Mouse (Mus musculus): ENCODE measurements around the gene Atp6v1g2.

The Atp6v1g2 gene

DNA sequence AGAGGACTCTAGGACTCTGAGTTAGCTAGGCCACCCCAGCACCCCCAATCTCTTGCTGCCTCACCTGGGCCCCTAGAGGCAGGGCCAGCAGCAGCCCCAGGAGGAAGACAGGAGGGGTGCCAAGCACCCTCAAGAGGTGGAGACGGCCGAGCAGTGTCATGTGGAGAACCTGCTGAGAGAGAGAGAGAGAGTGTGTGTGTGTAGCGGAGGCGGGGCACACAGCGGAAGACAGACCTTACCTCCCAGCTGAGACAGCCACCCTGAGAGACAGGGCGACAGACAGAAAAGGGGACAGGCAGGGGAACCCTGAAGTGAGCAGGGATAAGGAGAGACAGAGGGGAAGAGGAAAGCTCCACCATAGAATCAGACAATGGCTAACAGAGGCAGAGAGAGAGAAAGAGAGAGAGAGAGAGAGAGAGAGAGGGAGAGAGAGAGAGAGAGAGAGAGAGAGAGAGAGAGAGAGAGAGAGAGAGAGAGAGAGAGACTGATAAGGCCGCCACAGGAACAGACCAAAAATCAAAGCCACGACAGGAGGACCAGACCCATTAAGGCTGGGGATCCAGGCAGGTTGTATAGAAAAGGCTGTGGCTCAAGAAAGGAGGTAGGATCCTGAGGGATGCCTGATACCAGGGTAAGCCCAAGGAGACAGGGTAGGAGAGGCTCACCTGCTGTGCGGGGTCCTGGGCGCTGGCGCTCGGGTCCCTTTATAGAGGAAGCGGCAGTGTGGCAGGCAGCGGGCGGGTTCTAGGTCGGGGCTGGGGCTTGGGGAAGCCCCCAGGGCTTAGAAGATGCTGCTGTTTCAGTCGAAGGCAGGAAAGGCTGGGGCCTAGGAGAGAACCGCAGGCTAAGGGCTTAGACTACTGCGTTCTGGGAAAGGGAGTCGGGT is 28.7 kb upstream of the Atp6v1g2 start, which contains the start of gene Lta:
Lta (minus strand) TSS at position 858 of the 886 bp plus-strand sequence.
- DNase-seq, result no peak

DNA sequence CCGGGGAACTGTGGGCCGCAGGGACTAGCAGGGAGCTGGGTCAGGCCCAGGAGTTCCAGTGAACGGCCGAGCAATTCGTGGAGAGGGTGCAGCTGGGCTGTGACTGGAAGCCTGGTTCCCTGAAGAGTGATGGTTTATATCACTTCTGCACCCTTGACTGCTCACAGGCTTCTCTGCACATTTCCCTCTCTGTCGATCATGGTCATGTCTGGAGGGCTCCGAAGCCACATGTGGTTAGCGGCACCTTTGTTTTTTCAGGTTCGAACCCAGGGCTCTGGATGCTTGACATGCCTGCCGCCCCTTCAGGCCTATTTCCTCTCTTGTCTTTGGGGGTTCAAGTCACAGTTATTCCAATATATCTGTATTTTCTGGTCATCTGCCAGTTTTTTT is 28.1 kb upstream of the Atp6v1g2 start:
- DNase-seq, result no peak

DNA sequence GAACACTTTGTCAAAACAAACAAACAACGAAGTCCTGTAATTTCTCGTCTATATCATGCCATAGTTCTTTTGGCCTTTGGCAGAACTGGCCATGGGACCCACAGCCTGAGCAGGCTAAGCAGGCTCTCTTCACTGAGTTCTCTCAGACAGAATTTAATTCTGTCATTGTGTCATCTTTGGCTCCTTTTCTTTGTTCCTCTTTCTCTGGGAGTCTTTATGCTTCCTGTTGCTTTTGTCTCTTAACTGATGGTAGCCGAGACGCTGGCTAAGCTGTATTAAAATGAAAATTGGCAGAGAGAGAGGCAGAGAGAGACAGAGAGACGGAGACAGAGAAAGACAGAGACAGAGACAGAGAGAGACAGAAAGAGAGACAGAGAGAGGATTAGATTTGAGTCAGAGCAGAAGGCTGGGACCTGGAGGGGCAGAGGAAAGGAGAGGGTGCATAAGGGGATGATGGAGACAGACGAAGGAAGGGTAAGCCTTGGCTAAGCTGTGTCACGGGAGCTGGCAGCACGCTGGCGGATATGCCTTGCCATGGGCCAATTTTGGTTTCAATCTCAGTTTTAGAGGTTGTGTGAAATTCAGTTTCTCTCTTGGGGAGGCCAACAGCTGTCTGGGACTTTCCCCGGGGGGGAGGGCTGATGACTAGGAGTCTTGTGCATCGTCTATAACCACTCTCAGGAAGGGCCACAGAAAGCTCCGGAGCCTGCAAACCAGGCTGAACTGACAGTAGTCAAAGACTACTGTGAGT is 23.5 kb upstream of the Atp6v1g2 start:
- DNase-seq, result no peak

DNA sequence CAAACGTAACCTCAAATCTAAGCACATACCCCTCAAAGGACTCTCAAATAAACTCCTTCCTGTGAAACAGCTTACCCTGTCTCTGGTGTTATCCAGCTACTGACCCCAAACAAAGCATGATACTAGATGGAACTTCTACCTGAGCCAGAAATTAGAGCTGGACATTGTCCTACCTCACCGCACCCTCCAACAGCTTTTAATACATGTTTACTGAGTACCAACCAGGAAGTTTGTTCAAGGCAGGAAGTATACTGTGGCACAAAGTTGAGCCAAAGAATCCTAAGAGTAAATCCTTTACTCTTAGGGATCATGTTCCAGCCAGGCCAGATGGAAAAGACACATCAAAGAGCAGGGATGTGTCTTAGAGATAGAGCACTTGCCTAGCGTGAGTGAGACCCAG is 22.9 kb upstream of the Atp6v1g2 start:
- no peak for DNase-seq

DNA sequence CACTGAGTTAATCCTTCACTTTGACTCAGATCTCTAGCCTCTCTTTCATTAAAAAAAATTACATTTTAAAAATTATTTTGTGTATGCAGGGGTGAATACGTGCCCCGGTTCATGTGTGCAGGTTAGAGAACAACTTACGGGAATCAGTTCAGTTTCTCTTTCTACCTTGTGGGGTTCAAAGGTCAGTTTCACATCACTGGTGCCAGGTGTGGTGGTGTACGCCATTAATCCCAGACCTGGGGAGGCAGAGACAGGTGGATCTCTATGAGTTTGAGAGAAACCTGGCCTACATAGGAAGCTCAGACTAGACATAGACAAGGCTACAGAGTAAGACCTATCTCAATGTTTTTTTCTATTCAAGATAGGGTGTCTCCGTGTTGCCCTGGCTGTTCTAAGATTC is 20.4 kb upstream of the Atp6v1g2 start:
- no peak for DNase-seq

DNA sequence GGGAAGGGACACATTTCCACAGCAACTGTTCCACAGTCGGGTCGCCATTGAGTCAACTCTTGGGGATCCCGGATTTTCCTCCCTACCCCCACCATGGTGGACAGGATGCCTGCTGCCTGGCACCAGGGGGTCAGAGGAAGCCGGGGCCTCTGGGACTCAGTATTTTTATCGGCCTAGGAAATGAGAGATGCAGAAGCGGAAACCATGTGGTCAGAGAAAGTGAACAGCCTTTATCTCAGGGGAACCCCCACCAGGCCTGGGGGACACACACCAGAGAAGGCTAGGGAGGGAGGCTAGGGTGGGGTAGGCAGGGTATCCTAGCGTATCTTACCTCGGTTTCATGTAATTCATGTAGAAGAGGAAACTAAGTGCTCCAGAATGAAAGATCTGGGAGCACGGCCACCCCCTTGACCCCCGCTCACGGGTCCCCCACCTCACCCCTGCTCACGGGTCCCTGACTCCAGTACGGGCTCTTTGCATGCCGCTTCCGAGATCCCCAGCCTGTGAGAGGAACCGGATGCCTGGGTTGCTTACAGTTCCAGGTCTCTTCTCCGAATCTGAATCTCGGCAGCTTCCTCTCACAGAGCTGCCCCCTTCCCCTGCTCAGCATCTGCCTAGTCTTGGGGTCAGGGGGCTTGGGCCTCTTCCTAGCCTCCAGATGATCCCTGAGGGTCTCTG is 14.8 kb upstream of the Atp6v1g2 start:
- no peak for DNase-seq

DNA sequence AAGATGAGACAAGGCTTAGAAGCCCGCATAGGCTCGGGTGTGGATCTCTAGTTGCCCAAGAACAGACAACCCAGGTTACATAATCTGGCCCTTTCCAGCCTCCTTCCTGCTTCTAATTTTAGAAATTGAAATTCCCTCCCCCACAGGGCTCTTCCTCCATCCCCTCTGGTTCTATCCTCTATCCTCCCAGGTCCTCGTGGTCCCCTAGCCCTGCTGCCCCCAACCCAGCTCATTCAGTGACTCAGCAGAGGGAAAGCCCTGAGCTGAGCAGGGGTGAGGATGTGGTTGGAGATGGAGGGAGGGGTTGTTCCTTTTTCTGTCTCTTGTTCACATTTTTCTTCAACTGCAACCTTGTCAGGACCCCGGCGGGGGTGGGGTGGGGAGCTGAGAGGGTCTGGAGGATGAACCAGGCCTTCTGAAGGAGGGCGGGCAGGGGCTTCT is 13.8 kb upstream of the Atp6v1g2 start:
- no peak for DNase-seq

DNA sequence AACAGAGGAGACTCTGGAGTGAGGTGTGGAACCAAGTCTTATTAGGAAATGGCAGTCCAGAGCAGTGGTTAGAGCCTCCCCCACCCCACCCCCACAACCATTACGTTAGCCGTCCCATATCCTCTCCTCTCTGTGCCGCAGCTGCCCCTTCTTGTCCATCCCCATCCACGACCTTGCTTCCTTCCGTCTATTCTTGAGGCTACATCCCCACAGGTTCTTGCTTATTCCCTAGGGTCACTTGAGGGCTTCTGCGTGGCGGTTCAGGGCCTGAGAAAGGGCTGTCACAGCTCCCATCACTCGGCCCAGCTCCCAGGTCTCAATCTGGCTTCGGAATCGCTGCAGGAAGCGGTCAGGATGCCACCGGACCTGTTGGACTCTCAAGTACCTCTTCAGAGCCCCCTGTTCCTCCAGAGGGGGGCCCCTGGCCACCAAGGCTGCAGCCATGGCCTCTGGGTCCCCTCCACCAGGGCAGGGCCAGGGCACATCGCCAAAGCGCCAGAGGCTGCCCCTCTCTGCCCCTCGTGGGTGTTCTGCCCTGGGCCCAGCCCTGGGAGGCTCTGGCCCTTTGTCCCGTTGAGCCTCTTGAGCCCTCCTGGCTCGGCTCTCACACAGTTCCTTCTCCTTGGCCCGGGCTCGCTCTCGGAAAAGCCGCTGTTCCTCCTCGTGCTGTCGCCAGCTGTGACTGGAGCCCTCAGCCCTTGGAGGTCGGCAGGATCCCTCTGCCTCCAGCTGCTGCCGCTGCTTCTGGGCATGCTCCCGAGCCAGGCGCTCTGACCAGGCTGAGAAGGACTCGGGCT is 13.1 kb upstream of the Atp6v1g2 start, which contains the start of gene Gm16181:
Gm16181 (plus strand) TSS at position 679 of the 797 bp plus-strand sequence.
- peak; percentile 21 for DNase-seq

DNA sequence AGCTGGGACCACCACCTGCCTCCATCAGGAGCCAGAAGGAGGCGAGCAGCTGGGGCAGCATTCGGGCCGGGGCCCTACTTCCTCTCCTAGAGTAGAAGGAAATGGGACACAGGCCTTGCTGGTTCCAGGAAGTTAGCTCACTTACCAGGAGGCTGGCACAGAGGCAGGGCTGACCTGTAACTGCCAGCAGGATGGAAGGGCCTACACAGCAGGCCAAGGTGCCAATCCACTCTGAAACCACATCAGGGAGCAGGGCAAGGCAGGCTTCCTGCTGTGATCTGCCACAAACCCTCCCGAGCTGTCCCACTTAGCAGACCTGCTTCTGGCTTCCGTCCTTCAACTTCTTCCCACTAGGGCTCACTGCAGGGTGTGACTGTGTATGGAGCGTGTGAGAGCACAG is 11.2 kb upstream of the Atp6v1g2 start:
- no peak for DNase-seq

DNA sequence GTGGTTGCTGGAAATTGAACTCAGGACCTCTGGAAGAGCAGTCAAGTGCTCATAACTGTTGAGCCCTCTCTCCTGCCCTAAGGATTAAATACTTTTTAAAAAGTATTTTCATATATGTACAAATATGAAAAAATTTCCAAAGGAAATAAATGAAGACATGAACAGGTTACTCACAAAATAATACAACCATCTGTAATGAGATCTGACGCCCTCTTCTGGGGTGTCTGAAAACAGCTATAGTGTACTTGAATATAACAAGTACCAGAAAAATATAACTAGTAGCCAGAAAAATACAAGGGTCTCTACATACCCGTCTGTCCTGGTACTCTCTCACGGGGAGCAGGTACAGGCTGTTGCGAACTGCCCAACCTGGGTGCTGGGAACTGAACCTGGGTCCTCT is 8.8 kb upstream of the Atp6v1g2 start:
- no peak for DNase-seq

DNA sequence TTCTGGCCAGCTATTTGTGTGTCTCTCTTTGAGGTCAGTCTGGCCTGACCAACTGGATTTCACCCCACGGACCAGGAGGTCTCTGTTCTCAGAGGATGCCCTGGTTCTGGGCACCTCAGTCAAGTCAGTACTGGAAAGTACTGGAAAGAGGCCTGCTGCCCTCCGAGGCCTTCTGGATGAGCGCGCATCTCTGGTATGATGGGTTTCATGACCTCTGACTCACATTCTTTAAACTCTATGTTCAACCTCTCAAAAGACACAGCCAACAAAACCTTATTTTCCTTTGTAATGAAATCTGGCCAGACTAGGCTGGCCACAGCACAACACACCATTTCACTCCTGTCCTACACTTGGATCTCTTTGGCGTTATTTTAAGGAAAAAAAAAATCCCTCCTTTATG is 8.0 kb upstream of the Atp6v1g2 start:
- no peak for DNase-seq

DNA sequence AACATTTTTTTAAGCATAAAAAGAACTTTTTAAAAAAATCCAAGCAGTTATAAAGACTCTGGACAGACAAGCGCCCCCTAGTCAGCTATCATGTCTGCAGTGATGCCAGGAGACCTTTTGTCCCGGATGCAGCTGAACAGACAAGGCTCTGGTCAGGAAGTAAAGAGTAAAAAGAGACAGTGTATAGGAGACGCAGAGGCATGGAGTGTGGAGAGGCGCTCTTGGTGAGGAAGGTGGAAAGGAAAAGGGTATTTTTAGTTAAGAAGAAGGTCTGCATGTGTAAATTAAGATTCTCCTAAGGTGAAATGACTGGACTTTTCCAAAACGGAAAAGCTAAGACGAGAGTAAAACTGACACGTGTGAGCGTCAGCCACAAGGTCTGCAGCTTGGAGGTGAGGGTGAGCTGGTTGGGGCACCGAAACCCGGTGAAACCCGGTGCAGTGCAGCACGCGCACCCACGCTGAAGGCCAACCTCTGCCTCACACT is 6.9 kb upstream of the Atp6v1g2 start:
- no peak for DNase-seq

DNA sequence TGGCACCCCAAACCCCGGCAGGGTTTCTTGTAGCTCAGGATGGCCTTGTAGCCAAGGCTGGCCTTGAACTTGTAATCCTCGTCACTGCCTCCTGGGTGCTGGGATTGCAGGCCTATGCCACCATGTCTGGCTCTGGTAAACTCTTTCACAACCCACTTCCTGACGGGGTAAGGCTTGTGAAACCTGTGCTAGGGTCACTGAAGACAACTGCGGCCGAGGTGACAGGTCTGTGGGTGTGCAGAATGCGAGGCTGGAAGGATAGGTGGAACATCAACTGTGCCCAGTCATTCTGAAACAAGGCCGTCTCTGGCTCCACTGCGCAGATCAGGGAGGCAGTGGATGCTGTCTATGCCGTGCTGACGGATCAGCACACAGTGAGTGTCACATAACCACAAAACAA is 2.4 kb upstream of the Atp6v1g2 start:
- no peak for DNase-seq

DNA sequence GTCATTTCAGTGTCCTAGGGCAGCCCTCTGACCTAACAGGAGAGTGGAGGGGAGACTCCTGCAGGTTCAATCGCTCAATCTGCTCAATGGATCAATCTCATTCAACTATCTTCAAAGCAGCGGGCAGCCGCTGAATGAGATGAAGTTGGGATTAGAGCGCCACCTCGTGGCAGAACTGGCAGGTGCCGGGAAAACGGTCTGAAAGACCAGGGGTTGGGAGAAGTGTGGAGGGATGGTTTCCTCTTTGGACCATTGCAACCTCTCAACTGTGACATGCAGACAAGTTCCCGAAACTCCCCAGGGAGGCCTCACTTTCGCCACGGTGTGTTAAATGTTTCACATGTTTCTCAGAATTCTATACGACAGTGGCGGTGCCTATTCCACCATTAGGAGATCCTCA is 1.4 kb upstream of the Atp6v1g2 start:
- DNase-seq, result peak; percentile 75

DNA sequence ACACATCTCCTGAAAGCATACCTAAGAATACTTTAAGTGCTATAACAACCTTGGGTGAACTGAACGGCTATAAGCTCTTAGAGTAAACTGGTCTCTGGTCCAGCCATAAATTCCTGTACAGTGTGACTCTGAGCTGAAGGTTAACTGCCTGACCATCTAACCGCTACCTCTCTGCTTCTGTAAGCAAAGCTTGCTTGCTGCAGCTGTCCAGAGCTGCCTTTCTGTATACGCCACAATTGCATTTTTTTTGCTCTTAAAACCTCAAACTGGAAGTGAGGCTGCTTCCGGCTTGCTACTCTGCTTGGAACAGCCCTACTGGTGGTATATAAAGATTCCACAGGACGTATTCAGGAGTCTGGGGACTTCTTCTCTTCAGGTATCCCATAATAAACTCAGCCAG is 801 bp upstream of the Atp6v1g2 start:
- DNase-seq, result no peak

DNA sequence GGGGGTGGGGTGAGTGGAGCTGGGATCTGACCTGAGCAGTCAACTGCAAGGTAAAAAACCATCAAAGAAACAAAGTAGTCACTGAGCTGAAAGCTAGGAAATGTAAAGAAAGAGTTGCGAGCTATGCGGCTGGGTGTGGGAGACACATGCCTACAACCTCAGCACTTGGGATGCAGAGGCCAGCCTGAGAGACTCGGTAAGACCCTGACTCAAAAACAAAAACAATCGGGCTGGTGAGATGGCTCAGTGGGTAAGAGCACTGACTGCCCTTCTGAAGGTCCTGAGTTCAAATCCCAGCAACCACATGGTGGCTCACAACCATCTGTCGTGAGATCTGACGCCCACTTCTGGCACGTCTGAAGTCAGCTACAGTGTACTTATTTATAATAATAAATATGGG is 630 bp downstream of the Atp6v1g2 start:
- DNase-seq, result peak; percentile 50

DNA sequence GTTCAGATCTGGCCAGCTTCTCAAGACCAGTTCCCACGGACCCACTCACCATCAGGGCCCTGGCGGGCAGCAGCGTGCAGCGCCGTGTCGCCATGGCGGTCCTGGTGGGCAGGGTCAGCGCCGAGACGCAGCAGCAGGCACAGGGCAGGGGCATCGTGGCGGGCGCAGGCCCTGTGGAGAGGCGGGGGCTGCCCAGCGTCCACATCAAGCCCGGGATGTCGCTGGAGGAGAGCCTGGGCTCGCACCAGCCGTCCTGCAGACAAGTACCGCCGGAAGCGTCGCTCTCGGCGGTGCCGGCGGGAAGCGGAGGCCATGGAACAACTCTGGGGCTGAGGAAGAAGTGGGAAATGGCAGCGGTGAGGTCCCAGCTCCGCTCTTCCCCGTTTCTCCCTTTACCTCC is 1.4 kb downstream of the Atp6v1g2 start:
- peak; percentile 68 for DNase-seq

DNA sequence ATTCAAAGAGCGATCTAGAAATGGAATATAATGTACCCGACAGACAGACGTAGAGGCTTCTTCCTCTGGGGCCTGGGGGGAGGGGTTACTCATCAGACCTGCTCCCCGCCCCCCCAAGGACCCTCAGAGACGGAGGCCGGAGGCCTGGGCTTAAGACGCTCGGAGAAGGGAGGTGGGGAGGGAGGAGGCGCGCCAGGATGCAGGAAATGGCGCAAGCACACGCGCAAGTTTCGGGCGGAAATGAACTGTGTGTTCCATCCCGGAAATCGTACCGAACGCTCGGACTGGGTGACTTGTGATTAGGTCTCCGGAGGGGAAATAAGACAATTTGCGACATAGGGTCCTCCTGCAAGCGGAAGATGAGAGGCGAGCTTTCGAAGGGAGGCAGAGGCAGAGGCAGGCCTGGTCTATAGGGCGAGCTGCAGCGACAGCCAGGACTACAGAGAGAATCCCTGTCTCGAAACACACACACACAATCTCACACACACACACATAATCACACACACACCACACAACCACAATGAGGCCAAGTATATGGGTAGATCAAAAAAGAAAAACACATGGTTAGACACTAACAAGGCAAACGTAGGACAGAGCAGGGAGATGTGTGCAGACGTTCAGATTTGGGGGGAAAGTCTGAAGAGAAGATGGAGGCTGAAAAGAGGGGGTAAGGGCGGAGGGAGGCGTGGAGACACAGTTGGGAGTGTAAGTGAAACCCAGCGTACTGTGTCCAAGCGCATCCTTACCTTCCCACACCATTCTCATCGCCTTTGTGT is 2.3 kb downstream of the Atp6v1g2 start, which contains the start of gene Nfkbil1:
Nfkbil1 (minus strand) TSS at position 179 of the 776 bp plus-strand sequence.
- peak; percentile 94 for DNase-seq

DNA sequence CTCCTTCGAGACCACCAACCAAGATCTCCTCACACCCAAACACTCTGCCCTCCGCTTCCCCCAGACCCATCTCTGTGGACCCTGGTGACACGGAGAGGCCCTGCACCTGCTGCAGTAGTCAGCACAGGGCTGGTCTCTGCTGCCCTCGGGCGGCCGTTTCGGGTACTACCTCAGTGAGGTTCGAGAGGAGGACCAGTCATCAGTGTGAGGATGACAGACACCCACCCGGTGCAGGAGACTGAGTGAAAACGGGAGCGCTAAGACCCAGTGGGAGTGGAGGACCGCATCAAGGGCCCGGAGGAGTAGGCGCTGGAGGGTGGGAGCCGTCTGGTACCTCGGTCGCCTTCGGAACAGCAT is 2.9 kb downstream of the Atp6v1g2 start:
- DNase-seq, result peak; percentile 97

DNA sequence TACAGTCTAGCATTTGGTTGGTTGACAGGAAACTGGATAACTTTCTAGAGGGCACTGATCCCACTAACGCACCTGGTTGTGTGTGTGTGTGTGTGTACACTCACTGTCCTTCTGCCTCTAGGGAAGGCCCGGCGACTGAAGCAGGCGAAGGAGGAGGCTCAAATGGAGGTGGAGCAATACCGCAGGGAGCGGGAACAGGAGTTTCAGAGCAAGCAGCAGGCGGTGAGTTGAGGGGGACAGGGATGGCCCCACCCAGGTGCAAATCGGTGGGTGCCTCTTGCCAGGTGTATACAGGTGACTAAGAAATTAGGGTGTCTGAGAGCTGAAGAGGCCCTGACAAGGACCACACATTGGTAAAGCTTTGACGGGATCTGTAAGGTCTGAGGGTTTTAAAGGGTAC is 3.5 kb downstream of the Atp6v1g2 start:
- peak; percentile 74 for DNase-seq

DNA sequence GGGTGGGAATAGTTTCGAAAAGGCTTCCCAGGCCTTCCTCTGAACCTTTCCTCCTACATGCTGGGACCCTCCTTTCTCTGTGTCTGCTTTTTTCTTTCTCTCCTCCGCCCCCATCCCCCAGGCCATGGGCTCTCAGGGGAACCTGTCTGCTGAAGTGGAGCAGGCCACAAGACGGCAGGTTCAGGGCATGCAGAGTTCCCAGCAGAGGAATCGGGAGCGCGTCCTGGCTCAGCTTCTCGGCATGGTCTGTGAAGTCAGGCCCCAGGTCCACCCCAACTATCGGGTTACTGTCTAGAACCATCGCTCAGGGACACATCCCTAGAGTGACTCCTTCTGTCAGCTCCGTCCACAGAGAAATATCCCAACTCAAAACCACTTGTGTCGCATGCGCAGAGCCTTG is 4.0 kb downstream of the Atp6v1g2 start:
- no peak for DNase-seq

DNA sequence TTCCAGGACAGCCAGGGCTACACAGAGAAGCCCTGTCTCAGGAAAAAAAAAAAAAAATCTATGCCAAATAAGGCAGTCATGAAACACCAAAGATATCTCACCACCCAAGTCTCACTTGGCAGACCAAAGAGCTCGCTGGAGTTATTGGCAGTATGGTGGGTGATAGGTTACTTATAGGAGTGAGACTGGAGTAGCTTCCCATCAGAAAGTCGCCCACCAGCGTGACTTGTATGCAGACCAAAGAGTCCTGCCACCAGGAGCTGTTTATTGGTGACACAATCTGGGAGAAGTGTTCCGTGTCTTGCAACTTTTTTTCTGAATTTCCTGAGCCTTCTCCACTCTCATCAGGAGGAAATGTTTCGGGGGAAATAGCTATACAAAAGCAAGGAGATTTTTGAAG is 6.2 kb downstream of the Atp6v1g2 start:
- peak; percentile 61 for DNase-seq
